Mouse (Mus musculus) thymus, postnatal 36 days (tissue): ENCODE measurements around the gene Zbtb3.

Experiments
- DNase-seq, 2 experiments: peaks; one replicate each; pipeline ENCODE4 v3.0.0; 2022; ENCODE audit warnings: mixed read lengths in 2 of 2

Zbtb3 gene

DNA sequence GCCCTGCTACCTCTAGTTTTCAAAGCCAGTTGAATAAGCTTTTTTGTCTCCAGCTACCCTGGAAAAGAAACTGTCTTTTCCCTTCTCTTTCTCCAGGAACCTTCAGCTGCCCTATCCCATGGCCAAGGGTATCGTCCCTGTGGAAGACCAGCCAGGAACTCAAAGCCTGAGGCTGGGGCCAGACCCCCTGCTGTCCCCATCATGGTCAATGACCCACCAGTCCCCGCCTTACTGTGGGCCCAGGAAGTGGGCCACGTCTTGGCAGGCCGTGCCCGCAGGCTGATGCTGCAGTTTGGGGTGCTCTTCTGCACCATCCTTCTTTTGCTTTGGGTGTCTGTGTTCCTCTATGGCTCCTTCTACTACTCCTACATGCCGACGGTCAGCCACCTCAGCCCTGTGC lies 38.7 kb downstream of the Zbtb3 start:
- DNase-seq: no peak

DNA sequence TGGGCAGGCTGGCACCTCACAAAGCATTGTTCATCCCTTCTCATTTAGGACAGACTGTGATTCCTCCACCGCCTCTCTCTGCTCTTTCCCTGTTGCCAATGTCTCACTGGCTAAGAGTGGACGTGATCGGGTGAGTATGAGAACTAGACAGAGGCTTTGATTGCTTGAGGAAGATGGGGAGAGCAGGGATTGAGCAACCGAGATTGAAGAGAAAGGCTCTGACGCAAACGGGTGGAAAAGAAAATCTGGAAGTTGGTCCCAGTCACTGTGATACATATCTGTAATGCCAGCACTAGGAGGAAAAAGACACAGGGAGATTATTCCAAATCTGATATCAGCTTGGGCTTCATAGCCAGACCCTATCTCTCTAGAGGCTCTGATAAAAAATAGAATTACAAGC lies 40.6 kb downstream of the Zbtb3 start:
- DNase-seq: no peak

DNA sequence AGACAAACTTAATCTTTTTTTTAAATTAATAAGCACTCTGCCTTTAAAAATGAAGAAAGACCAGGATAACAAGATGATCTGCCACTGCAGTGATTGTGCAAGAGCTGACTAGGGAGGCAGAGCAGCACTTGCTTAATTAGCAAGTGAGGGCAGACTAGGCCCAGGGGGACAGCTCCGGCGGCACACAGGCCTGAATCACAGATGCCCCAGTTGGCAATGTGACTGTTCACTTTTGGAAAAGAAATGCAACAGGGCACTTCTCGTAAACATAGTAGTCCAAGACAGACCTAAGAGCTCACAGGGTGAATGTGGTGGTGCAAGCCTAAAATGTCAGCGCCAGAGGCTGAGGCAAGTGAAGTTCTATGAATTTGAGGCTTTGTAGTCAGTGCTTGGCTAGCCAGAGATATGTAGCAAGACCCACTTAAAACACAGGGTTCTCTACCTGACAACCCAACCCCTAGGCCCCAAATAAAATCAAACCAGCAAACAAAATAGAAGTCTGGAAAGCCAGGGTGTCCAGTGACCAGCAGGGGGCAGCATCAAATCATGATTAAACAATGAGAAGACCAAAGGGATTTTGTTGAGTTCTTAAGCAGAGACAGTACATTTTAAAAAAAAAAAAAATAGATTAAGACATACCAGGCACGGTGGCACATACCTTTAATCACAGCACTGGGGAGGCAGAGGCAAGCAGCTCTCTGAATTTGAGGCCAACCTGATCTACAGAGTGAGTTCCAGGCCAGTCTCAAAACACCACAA lies 42.2 kb downstream of the Zbtb3 start:
- DNase-seq: peak; percentile 61 to 72

DNA sequence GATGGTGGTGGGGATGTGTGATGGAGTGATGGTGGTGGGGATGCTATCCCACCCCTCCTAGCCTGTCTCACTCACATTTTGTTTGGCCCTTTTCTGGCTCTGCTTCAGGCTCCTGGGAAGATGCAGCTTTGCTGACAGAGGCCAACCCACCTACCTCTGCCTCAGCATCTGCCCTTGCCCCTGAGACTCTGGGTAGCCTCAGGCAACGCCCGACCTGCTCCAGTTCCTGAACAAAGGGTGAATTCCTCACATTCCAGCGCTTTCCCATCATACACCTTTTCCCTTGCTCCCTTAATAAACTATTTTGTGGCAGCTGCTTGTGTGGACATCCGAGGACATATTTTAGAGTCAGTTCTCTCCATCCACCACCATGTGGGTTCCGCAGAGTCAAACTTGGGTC lies 46.0 kb downstream of the Zbtb3 start:
- DNase-seq: no peak

DNA sequence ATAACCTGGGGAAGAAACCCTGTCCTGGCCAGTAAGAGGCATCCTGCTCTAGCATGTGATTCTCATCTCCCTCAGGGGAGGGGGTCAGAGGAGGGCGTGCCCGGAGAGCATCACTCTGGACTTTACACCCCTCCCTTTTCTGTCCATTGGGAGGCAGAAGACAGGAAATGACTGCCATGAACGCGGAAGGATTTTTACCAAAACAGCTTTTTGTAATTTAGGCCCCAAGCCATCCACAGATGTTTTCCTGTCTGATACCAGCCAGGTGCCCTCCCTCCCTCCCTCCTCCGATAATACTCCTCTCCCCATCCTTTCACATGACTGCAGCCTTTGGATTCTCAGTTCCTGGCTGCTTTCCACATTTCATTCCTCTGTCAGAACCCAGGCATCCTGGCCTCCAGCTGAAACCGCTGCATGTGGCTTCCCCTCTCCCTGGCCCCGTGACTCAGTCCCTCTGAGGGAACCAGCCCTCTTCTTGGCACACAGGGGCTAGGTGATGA lies 48.1 kb downstream of the Zbtb3 start, which contains the start of gene Lrrn4cl:
Gene Lrrn4cl (plus strand): TSS at position 367 of the 500 bp plus-strand sequence.
- no peak for DNase-seq

DNA sequence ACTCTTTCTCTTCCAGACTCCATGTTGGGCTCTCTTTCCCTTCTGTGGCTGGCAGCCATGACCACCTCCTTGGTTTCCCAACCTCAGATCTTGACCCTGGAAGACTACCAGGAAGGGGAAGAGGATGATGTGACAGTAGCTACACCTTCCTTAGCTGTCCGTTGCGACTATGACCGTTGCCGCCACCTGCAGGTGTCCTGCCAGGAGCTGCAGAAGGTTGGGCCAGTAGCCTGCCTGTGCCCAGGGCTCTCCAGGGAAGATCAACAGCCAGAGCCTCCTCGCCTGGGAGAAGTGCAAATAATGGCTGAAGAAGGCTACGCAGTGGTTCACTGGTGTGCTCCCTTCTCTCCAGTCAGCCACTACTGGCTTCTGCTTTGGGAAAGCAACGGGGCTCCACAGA lies 49.3 kb downstream of the Zbtb3 start:
- DNase-seq: no peak

DNA sequence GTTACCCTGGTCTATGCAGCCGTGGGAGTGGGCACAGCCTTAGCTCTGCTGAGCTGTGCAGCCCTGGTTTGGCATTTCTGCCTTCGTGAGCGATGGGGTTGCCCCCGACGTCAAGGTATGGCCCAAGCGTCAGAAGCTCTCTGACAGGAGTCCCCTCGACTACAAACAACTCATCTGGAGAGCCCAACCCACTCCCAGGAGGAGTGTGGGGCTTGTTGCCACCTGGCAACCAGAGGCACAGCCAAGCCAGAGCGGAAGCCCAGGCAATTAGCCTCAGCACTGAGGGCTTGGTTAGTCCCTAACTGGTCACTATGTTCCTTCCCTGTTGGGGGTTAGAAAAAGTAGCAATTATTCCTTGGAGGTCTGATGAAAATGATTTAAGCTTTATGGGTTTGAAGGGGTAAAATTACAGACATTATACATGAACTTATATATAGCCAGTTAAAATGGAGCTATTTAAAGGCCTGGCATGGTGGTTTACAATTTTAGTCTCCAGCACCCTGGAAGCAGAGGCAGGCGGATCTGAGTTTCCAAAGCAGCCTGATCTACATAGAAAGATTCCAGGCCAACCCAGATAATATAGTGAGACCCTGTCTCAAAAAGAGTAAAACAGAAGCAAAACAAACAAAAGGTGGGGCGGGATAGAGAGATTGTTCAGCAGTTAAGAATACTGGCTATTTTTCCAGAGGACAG lies 50.0 kb downstream of the Zbtb3 start:
- no peak for DNase-seq

DNA sequence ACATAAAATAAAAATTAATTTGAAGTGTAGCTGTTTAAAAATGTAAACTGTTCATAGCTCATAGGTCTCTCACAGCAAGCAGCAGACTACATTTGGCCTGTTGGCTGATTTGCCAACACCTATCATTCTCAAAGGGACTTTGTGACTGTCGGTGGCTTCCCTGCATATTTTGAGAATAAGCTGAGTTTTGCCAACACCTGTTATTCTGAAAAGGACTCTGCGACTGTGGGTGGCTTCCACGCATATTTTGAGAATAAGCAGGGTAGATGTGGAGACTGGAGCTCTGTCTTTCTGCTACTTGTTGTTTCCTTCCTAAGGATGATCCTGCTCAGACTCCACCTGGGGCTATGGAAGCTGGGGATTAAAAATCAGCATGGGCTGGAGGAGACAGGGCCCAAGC lies 50.8 kb downstream of the Zbtb3 start:
- DNase-seq: no peak
